Mouse (Mus musculus): Measurements from ENCODE around the gene F930015N05Rik.

- TF ChIP-seq CTCF (IDR thresholded peaks at IDR 0.05; ENCODE audit: low read depth, low read length), result no peak
- TF ChIP-seq POLR2A (IDR thresholded peaks at IDR 0.05; ENCODE audit: borderline replicate concordance, low read depth, low read length), result no peak
These were observed 12.3 kb upstream of the F930015N05Rik start for GRCm38 (mm10) chr11:64448586-64449315.
